Mouse (Mus musculus) thymus, postnatal 4 days (tissue): ENCODE data around the gene Rps6kl1.

Source experiments
- DNase-seq: peaks from one replicate; pipeline ENCODE4 v3.0.0; 2021

Gene Rps6kl1

GRCm38 (mm10) chr12:85103096-85103495 is 48.0 kb downstream of the Rps6kl1 start:
- DNase-seq = no peak

DNA sequence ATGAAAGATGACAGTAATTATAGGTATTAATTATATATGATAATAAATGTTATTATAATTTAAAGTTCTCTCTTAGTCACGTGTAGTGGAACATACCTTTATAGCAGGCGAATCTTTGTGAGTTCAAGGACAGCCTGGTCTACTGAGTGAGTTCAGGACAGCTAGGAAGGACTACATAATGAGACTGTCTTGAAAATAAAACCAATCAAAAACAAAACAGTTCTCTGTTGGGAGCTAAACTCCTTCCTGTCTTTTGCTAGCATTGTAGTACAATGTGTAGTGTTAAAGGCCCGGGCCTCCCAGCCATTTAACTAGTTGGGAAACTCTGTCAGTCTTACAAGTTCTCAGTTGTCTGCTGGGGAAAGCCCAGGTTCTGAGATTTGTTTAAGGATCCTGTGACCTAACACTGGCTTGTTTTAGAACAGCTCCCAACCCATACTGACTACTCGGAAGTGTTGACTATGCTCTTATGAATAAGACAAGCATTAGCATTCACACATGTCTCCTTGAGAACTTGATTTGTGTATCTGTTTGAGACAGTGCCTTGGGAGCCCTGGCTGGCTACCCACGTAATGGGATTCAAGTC is 49.5 kb downstream of the Rps6kl1 start:
- DNase-seq = no peak

GRCm38 (mm10) chr12:85101001-85101400 is 50.1 kb downstream of the Rps6kl1 start:
- no peak for DNase-seq

DNA sequence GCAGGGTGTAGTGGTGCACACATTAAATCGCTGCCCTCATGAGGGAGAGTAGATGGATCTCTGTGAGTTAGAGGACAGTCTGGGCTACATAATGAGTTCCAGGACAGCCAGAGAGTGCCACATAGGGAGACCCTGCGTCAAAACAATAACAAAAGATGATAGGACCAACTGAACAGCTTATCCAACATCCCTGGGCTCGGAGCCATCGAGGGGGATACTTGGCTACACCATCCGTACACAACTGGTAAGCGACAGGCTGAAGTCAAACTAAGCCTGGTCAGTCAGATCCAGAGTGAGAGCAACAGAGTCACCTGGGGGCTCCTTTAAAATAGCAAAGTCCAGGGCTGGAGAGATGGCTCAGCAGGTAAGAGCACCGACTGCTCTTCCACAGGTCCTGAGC is 55.2 kb downstream of the Rps6kl1 start:
- no peak for DNase-seq

DNA sequence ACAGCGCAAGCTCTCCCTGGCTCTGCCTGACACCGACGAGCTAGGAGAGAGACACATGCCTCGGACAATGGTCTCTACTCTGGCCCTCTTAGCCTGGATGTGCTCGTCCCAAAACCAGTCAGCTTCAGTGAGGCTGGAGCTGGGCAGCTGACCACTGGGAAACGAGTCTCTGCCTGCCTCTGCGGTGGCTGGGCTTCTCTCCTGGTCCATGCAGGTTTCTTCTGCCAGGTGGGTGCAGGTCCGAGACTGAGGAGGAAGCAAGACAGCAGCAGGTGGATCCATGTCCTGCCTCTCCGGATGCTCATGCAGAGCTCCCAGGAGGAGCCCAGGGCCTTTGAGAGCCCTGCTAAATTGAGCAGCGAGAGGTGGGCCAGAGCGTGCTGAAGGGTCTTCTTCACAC is 55.9 kb downstream of the Rps6kl1 start:
- no peak for DNase-seq

DNA sequence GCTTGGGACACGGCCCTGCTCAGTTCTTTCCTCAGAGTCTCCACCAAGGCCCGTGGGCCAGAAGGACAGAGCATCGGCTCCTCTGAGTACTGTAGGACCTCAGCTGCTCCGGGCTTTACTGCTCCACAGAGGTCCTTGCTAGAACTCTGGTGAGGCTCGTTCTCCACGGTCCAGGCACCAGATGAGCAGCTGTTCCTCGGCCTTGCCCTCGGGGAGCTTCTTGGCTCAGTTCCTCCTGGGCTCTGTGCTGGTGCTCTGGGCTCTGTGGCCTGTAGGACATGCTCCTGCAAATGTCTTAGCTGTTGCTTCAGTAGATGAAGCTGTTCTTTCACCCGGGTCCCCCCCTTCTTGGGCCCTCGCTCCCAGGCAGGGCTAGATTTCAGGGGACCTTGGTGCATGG is 56.4 kb downstream of the Rps6kl1 start:
- no peak for DNase-seq

GRCm38 (mm10) chr12:85094010-85094409 is 57.1 kb downstream of the Rps6kl1 start:
- DNase-seq = peak; percentile 34

- DNase-seq = peak; percentile 91
These were observed 58.9 kb downstream of the Rps6kl1 start for GRCm38 (mm10) chr12:85092214-85092613.

DNA sequence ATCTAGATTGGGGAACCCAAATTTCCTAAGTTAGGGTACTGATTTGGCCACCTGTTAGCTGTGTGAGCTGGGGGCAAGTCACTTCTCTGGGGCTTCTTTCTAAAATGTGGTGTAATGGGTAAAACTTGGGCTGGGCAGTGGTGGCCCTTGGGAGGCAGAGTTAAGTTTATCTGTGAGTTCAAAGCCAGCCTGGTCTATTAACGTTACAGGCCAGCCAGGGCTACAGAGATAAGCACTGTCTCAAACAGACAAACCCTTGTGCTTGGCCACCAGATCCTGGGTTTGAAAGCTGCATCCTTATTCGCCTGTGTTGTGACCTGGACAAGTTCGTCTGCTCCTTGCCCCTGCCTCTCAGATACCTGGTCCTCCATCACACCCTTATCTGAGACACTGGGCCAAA is 59.9 kb downstream of the Rps6kl1 start:
- no peak for DNase-seq

DNA sequence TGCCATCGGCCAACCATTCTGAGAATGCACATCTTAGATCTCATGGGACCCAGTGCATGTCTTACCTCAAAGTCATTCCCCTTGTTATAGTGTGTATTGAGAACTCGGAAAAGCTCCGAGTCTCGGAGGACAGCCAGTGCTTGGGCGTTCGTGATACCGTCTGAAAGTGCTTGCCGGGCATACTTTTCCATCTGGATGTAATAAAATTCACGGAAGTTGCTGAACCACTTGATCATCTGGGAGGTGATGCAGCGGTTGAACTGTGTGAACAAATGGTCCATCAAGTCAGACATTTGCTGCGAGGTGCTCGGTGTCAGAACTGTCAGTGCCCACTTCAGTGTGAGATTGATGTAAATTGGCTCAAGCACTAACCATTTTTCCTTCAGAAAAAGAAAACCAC is 63.2 kb downstream of the Rps6kl1 start:
- DNase-seq = no peak
